Mouse (Mus musculus) T-helper 1 cell (primary cell): ENCODE results near the gene Odc1.

Source experiments
- in situ Hi-C: fragments of 300-600 bp; cut with MboI, MseI; formaldehyde crosslinking; loops from one replicate; pipeline ENCODE4 v1.15.1; 2025; ENCODE audit warnings: high pct_unique_total_duplicates

The Odc1 gene

DNA sequence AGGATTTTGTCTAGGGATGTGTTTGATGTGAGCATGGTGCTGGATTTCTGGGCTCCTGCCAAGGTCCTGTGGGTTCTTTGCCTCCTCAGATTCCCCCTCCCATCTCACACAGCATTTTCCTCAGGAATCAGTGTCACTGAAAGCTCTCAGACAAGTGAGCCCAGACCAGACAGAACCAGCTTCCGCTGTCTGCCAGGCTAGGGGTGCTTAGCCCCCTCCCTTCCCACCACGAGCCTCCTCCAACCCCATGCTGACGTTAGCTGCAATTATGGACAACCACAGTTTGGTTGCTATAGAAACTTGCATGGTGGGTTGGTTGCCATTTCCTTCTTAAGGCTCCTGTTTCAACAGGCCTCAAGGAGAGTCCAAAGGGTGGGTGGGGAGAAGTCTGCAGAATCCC, 39.3 kb downstream of the Odc1 start:
- in situ Hi-C loops, result no loop called here

DNA sequence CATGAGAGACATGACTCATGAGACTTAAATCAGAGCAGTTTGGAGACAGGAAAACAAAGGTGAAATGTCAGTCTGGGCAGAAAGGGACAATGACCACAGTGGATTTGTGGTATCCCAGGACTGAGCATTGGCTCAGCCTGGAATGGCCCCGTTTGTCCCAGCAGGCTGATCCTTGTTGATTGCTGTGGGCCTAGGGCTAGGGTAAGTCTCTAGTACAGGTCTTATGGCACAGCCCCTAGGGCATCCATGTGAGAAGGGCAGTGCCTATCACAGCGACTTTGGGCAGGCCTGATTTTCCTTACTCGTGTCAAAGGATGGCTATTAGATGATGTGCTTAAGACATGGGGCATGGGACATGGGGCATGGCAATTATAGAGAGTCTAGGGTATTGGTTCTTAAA, 41.4 kb downstream of the Odc1 start:
- in situ Hi-C loops, result no loop called here

DNA sequence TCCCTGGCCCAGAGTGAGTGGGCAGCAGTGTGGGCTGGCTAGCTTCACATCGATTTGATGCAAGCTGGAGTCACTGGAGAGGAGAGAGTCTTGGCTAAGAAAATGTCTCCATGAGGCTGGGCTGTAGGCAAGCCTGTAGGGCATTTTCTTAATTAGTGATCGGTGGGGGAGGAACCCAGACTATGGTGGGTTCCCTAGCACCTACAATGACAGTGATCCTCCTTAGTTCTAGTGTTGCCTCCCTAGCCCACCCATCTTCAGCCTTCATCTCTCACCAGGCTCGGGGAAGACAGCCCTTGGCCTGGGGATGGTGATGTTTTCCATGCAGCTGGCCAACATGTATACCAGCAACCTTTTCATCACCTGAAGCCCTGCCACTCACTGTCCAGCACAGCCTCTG, 43.8 kb downstream of the Odc1 start:
- in situ Hi-C loops, result no loop called here

DNA sequence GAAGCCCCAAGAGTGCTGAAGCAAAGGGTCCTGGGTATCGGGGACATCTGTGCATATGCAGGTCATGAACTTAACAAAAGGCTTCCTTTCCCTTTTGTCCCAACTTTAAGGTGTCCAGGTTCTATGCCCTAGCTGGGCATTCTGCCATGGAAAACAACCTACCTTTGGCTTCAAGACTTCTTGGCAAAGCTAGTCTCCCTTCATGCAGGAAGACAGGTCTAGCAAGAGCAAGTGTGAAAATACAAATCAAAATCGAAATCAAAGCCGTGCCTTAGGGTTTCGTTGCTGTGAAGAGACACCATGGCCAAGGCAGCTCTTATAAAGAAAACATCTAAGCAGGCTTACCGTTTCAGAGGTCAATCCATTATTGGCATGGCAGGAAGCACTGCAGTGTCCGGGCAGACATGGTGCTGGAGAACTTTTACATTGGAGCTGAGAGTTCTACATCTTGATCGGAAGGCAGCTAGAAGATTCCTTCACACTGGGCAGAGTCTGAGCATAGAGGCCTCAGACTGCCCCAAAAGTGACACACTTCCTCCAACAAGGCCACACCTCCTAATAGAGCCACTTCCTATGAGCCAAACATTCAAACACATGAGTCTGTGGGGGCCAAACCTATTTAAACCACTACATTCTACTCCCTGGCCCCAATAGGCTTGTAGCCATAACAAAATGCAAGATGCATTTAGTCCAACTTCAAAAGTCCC, 44.5 kb downstream of the Odc1 start:
- in situ Hi-C loops, result no loop called here

DNA sequence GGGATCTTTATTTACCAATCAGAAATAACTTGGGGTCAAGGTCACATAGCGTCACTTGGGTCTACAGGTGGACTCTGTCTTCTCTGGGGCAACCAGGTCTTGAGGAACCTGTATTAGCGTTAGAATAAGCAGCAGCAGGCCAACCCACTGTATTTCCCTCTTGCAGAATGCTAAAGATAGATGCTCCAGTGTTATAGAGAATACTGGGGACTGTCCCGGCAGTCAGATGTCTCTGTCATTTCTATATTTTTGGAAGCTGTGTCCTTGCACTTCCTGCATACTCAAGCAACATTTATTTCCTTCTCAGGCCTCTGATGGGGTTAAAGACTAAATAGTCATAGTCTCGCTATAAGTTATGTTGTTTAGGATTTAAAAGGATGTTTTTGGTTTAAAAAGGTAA, 46.7 kb downstream of the Odc1 start:
- in situ Hi-C loops, result no loop called here

DNA sequence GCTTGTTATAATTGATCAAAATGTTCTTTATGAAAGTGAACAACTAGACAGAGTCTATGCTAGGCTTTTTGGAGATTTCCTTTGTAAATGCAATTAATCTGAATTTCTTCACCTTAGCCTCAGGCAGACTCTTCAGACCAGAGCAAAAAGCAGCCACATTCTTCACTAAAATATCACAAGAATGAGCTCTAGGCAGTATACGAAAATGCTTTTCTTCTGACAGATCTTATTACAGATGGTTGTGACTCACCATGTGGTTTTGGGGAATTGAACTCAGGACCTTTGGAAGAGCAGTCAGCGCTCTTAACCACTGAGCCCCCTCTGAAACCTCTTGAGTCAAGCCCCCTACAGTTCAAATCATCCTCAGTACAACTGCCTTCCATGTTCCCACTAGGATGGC, 49.4 kb downstream of the Odc1 start:
- in situ Hi-C loops, result no loop called here

DNA sequence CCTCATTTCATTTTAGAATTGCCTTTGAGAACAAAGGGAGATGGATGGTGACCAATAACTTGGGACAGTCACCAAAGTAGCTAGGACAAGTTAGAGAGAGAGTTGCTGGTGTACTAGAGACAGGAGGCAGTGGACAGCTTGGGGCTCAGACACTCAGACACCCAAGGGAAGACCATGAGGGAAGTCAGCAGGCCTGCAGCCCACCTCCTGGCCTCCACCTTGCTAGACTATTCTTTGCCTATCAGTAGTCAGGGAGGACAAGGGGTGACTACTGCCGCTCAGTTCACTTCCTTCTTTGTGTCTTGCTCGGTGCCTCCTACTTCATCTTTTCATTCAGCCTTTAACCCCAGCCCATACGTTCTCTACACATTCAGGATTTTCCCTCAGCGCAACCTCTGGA, 50.1 kb downstream of the Odc1 start:
- in situ Hi-C loops, result no loop called here

DNA sequence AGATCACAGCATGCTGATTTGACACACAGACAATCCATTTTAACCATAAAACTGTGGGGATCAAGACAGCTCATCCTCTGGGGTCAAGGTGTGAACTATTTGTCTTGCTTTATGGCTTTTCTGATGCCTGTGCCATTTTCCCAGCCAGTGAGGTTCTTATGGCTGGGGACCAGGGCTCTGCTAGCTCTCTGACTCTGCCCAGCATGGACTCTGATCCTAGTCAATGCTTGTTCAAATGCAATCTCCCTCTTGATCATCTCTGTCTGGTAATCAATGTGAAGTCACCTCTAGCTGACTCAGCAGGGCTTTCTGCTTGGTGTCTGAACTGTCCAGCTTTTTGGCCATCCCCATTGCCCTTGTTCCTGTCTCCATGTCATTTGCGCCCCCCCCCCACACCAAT, 50.6 kb downstream of the Odc1 start:
- in situ Hi-C loops, result no loop called here
